Mouse (Mus musculus) liver, adult 2 months (tissue): ENCODE data around the gene Slc25a47.

Experiments
- CTCF ChIP-seq: fragments of 200-500 bp; IDR thresholded peaks from 2 replicates; pipeline ENCODE4 v1.5.1; 2011; ENCODE audit warnings: low read depth, low read length, control low read depth
- POLR2A ChIP-seq: fragments of 200-500 bp; IDR thresholded peaks from 2 replicates; pipeline ENCODE4 v1.6.1; 2011; ENCODE audit warnings: low read length, control low read depth; ENCODE audit not compliant: insufficient read depth; ENCODE audit errors: extremely low read depth

DNA sequence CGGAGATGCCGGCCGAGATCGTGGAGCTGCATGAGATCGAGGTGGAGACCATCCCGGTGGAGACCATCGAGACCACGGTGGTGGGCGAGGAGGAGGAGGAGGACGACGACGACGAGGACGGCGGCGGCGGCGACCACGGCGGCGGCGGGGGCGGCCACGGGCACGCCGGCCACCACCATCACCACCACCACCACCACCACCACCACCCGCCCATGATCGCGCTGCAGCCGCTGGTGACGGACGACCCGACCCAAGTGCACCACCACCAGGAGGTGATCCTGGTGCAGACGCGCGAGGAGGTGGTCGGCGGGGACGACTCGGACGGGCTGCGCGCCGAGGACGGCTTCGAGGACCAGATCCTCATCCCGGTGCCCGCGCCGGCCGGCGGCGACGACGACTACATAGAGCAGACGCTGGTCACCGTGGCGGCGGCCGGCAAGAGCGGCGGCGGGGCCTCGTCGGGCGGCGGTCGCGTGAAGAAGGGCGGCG is 42.3 kb upstream of the Slc25a47 start:
- TF ChIP-seq CTCF: no peak
- no peak for TF ChIP-seq POLR2A
